Mouse (Mus musculus): Measurements from ENCODE around the gene Gpr135. TPM values are rescaled to one million over a fixed set of nuclear protein-coding genes. Genes with fewer than 3 reads are reported as not detected.

The Gpr135 gene
- polyA plus RNA-seq, 1 experiment from 2014 or later, result 3.4 TPM

- 8% methylated on average over 2 of the region's 2 CpGs for WGBS
- Histone ChIP-seq H3K36me3 (no peaks in the 10 kb centered on the region), H3K4me3 (no peak overlapping the region), H3K4me2 (no peak overlapping the region), H3K27me3 (no peaks in the 10 kb centered on the region), H3K9ac (no peak overlapping the region), H3K27ac (no peak overlapping the region), H3K4me1 (replicated peaks) (no peaks in the 10 kb centered on the region), H3K9me3 (peaks cover 5% of the 10 kb centered on the region; the same call in 1 of the 2 replicates)
- no peak for ATAC-seq (ENCODE audit: low FRiP score)
Measured at GRCm38 (mm10) chr12:72047513-72047912, 23.4 kb downstream of the Gpr135 start.

- Histone ChIP-seq H3K27me3 (no peaks in the 10 kb centered on the region), H3K9me3 (no peaks in the 10 kb centered on the region), H3K36me3 (no peaks in the 10 kb centered on the region), H3K4me1 (replicated peaks) (no peaks in the 10 kb centered on the region), H3K4me3 (no peak overlapping the region), H3K9ac (no peak overlapping the region), H3K4me2 (no peak overlapping the region), H3K27ac (no peak overlapping the region)
- WGBS, result 98% methylated on average over 3 of the region's 3 CpGs
- ATAC-seq (ENCODE audit: low FRiP score), result no peak
Measured at GRCm38 (mm10) chr12:72041238-72041637, 29.7 kb downstream of the Gpr135 start.

- no peaks in the 10 kb centered on the region for H3K27me3 ChIP-seq
- no peak for ATAC-seq (ENCODE audit: low FRiP score)
- no peaks in the 10 kb centered on the region for H3K36me3 ChIP-seq
- H3K4me1 ChIP-seq (replicated peaks), result no peaks in the 10 kb centered on the region
- no peak overlapping the region for H3K4me3 ChIP-seq
- 79% methylated on average over 8 of the region's 8 CpGs for WGBS
- H3K27ac ChIP-seq, result no peak overlapping the region
- H3K4me2 ChIP-seq, result no peak overlapping the region
- H3K9me3 ChIP-seq, result no peaks in the 10 kb centered on the region
- no peak overlapping the region for H3K9ac ChIP-seq
Measured at GRCm38 (mm10) chr12:72039501-72039900, 31.4 kb downstream of the Gpr135 start.

- ATAC-seq (ENCODE audit: low FRiP score), result no peak
- no peak overlapping the region for H3K9ac ChIP-seq
- no peaks in the 10 kb centered on the region for H3K4me1 ChIP-seq (replicated peaks)
- H3K36me3 ChIP-seq, result no peaks in the 10 kb centered on the region
- 44% methylated on average over 2 of the region's 2 CpGs for WGBS
- no peak overlapping the region for H3K4me3 ChIP-seq
- H3K27me3 ChIP-seq, result no peaks in the 10 kb centered on the region
- no peaks in the 10 kb centered on the region for H3K9me3 ChIP-seq
- no peak overlapping the region for H3K4me2 ChIP-seq
- no peak overlapping the region for H3K27ac ChIP-seq
Measured at GRCm38 (mm10) chr12:72038866-72039265, 32.1 kb downstream of the Gpr135 start.

GRCm38 (mm10) chr12:72037049-72037448 lies 33.9 kb downstream of the Gpr135 start:
- Histone ChIP-seq H3K36me3 (no peaks in the 10 kb centered on the region), H3K9ac (no peak overlapping the region), H3K27me3 (no peaks in the 10 kb centered on the region), H3K4me2 (no peak overlapping the region), H3K4me1 (replicated peaks) (no peaks in the 10 kb centered on the region), H3K9me3 (no peaks in the 10 kb centered on the region), H3K27ac (no peak overlapping the region), H3K4me3 (no peak overlapping the region)
- no peak for ATAC-seq (ENCODE audit: low FRiP score)
- WGBS, result 92% methylated on average over 6 of the region's 6 CpGs

GRCm38 (mm10) chr12:72036097-72036661 lies 34.7 kb downstream of the Gpr135 start:
- Histone ChIP-seq H3K27ac (no peak overlapping the region), H3K4me1 (replicated peaks) (no peaks in the 10 kb centered on the region), H3K4me2 (no peak overlapping the region), H3K9ac (no peak overlapping the region), H3K27me3 (no peaks in the 10 kb centered on the region), H3K36me3 (no peaks in the 10 kb centered on the region), H3K4me3 (no peak overlapping the region), H3K9me3 (no peaks in the 10 kb centered on the region)
- 73% methylated on average over 9 of the region's 9 CpGs for WGBS
- no peak for ATAC-seq (ENCODE audit: low FRiP score)

- Histone ChIP-seq H3K27ac (no peak overlapping the region), H3K27me3 (no peaks in the 10 kb centered on the region), H3K4me2 (no peak overlapping the region), H3K9ac (no peak overlapping the region), H3K9me3 (no peaks in the 10 kb centered on the region), H3K36me3 (no peaks in the 10 kb centered on the region), H3K4me1 (replicated peaks) (no peaks in the 10 kb centered on the region), H3K4me3 (no peak overlapping the region)
- WGBS, result 82% methylated on average over 6 of the region's 6 CpGs
- no peak for ATAC-seq (ENCODE audit: low FRiP score)
Measured at GRCm38 (mm10) chr12:72031794-72032193, 39.1 kb downstream of the Gpr135 start.

GRCm38 (mm10) chr12:72031171-72031570 lies 39.8 kb downstream of the Gpr135 start:
- 89% methylated on average over 5 of the region's 5 CpGs for WGBS
- Histone ChIP-seq H3K9ac (no peak overlapping the region), H3K4me2 (no peak overlapping the region), H3K27me3 (no peaks in the 10 kb centered on the region), H3K36me3 (no peaks in the 10 kb centered on the region), H3K4me3 (no peak overlapping the region), H3K9me3 (no peaks in the 10 kb centered on the region), H3K4me1 (replicated peaks) (no peaks in the 10 kb centered on the region), H3K27ac (no peak overlapping the region)
- ATAC-seq (ENCODE audit: low FRiP score), result no peak

- no peaks in the 10 kb centered on the region for H3K9me3 ChIP-seq
- no peaks in the 10 kb centered on the region for H3K36me3 ChIP-seq
- H3K4me1 ChIP-seq (replicated peaks), result peaks cover 13% of the 10 kb centered on the region
- H3K9ac ChIP-seq, result no peak overlapping the region
- H3K4me2 ChIP-seq, result no peak overlapping the region
- H3K4me3 ChIP-seq, result no peak overlapping the region
- H3K27me3 ChIP-seq, result no peaks in the 10 kb centered on the region
- no peak overlapping the region for H3K27ac ChIP-seq
- no peak for ATAC-seq (ENCODE audit: low FRiP score)
- WGBS, result 15% methylated on average over 6 of the region's 6 CpGs
Measured at GRCm38 (mm10) chr12:72025275-72025795, 45.6 kb downstream of the Gpr135 start.

- Histone ChIP-seq H3K4me3 (no peak overlapping the region), H3K27me3 (no peaks in the 10 kb centered on the region), H3K4me1 (replicated peaks) (peaks cover 13% of the 10 kb centered on the region), H3K9ac (no peak overlapping the region), H3K4me2 (no peak overlapping the region), H3K27ac (no peak overlapping the region), H3K9me3 (no peaks in the 10 kb centered on the region), H3K36me3 (no peaks in the 10 kb centered on the region)
- WGBS, result 93% methylated on average over 5 of the region's 5 CpGs
- no peak for ATAC-seq (ENCODE audit: low FRiP score)
Measured at GRCm38 (mm10) chr12:72023572-72023971, 47.4 kb downstream of the Gpr135 start.

- no peak overlapping the region for H3K9ac ChIP-seq
- no peak overlapping the region for H3K27ac ChIP-seq
- no peaks in the 10 kb centered on the region for H3K36me3 ChIP-seq
- ATAC-seq (ENCODE audit: low FRiP score), result no peak
- no peaks in the 10 kb centered on the region for H3K9me3 ChIP-seq
- H3K4me3 ChIP-seq, result no peak overlapping the region
- no peaks in the 10 kb centered on the region for H3K27me3 ChIP-seq
- 94% methylated on average over 3 of the region's 3 CpGs for WGBS
- no peak overlapping the region for H3K4me2 ChIP-seq
- H3K4me1 ChIP-seq (replicated peaks), result peaks cover 13% of the 10 kb centered on the region
Measured at GRCm38 (mm10) chr12:72022790-72023189, 48.1 kb downstream of the Gpr135 start.

GRCm38 (mm10) chr12:72021543-72021942 lies 49.4 kb downstream of the Gpr135 start:
- no peak overlapping the region for H3K4me2 ChIP-seq
- WGBS, result 72% methylated on average over 5 of the region's 5 CpGs

GRCm38 (mm10) chr12:72020285-72020684 lies 50.6 kb downstream of the Gpr135 start:
- peaks cover 10% of the 10 kb centered on the region for H3K4me1 ChIP-seq (replicated peaks)
- WGBS, result 93% methylated on average over 4 of the region's 4 CpGs
- no peaks in the 10 kb centered on the region for H3K27me3 ChIP-seq
- H3K9me3 ChIP-seq, result no peaks in the 10 kb centered on the region
- H3K27ac ChIP-seq, result no peak overlapping the region
- H3K36me3 ChIP-seq, result no peaks in the 10 kb centered on the region
- no peak overlapping the region for H3K4me2 ChIP-seq
- ATAC-seq (ENCODE audit: low FRiP score), result no peak
- no peak overlapping the region for H3K9ac ChIP-seq
- H3K4me3 ChIP-seq, result no peak overlapping the region

More at GRCm38 (mm10) chr12:72021543-72021942, 49.4 kb downstream of the Gpr135 start:
- no peaks in the 10 kb centered on the region for H3K36me3 ChIP-seq
- H3K4me3 ChIP-seq, result no peak overlapping the region
- H3K9me3 ChIP-seq, result no peaks in the 10 kb centered on the region
- no peak overlapping the region for H3K27ac ChIP-seq
- H3K4me1 ChIP-seq (replicated peaks), result peaks cover 13% of the 10 kb centered on the region
- no peak overlapping the region for H3K9ac ChIP-seq
- no peak for ATAC-seq (ENCODE audit: low FRiP score)
- no peaks in the 10 kb centered on the region for H3K27me3 ChIP-seq
